Mouse (Mus musculus): ENCODE measurements around the gene Best3. TPM values are rescaled to one million over a fixed set of nuclear protein-coding genes. Genes with fewer than 3 reads are reported as not detected.

The Best3 gene
- total and polyA plus RNA-seq, 3 experiments: 3.2 to 5.9 (median 5.8) TPM

GRCm38 (mm10) chr10:117064076-117064475 is 78.0 kb downstream of the Best3 start:
- intact Hi-C loops (cut with DNase I): loop anchor here (5.0 kb wide), 1 partner anchor 158 kb away; the partner anchor contains the start of gene Yeats4

GRCm38 (mm10) chr10:117069109-117069508 is 83.0 kb downstream of the Best3 start:
- DNase-seq: no peak
- no peak overlapping the region for H3K27ac ChIP-seq
- 87% methylated on average over 3 of the region's 3 CpGs for WGBS
- no peaks in the 10 kb centered on the region for H3K27me3 ChIP-seq (ENCODE audit: control insufficient read depth, insufficient read depth, low read length)
- no peak overlapping the region for H3K4me3 ChIP-seq
- H3K4me1 ChIP-seq (ENCODE audit: control insufficient read depth, insufficient read depth, low read length): no peaks in the 10 kb centered on the region
- TF ChIP-seq POLR2A (IDR thresholded peaks at IDR 0.05; ENCODE audit: insufficient read depth, low read depth, low read length): no peak
- TF ChIP-seq CTCF (IDR thresholded peaks at IDR 0.05): peak; percentile 29
- H3K9ac ChIP-seq (ENCODE audit: low read depth, low read length): no peak overlapping the region
- no peaks in the 10 kb centered on the region for H3K79me2 ChIP-seq (replicated peaks; ENCODE audit: control insufficient read depth, insufficient read depth, low read length)
- intact Hi-C loops (cut with DNase I): loop anchor here (5.0 kb wide), 1 partner anchor 138 kb away; no protein-coding TSS in a partner anchor
- H3K36me3 ChIP-seq (ENCODE audit: control insufficient read depth, insufficient read depth, low read length): no peaks in the 10 kb centered on the region

More at GRCm38 (mm10) chr10:117064076-117064475, 78.0 kb downstream of the Best3 start:
- H3K36me3 ChIP-seq (ENCODE audit: control insufficient read depth, insufficient read depth, low read length): peaks cover 11% of the 10 kb centered on the region
- TF ChIP-seq POLR2A (IDR thresholded peaks at IDR 0.05; ENCODE audit: insufficient read depth, low read depth, low read length) (no peak), EP300 (IDR thresholded peaks at IDR 0.05; ENCODE audit: insufficient read depth, low read depth, low read length) (no peak), CTCF (IDR thresholded peaks at IDR 0.05) (no peak)
- no peak for DNase-seq
- H3K27ac ChIP-seq: peak overlapping the region; percentile 75
- peak overlapping the region; percentile 43 for H3K4me3 ChIP-seq
- no peak overlapping the region for H3K9ac ChIP-seq (ENCODE audit: low read depth, low read length)
- H3K4me1 ChIP-seq (ENCODE audit: control insufficient read depth, insufficient read depth, low read length): peaks cover 2% of the 10 kb centered on the region; the same call in 1 of the 2 replicates
- no peaks in the 10 kb centered on the region for H3K79me2 ChIP-seq (replicated peaks; ENCODE audit: control insufficient read depth, insufficient read depth, low read length)
- no peaks in the 10 kb centered on the region for H3K27me3 ChIP-seq (ENCODE audit: control insufficient read depth, insufficient read depth, low read length)
- 5% methylated on average over 7 of the region's 7 CpGs for WGBS

DNA sequence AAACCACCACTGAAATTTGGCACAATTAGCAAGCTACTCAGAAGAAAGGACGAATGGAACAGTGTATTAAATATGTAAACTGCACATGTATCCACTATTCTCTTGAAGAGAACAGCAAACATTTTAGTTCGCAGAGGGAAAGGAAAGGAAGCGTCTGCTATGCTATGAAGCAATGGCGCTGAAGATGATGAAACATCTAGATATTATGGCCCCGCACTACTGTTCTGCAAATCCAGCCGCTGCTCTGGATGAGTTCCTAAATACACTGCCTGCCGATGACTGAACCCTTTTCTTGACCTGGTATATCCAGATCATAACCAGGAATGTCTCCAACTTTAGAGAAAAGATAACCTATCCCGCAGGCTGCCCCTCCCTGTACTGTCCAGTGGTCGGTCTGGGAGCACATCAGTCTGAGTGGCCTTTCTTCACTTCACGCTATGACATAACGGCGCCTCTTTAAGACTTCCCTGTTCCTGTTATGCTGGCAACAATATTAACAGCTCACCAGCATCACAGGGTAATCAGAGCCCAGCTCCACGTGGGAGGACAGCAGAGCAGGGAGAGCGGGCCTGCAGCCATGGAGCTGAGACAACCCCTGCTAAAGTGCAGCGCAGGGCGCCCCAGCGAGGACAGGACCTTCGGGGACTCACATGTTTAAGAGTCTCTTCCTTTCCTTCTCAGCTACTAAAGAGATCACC is 86.2 kb downstream of the Best3 start:
- intact Hi-C loops (cut with DNase I): no loop called here
- Histone ChIP-seq H3K27ac (no peak overlapping the region), H3K9ac (ENCODE audit: low read depth, low read length) (no peak overlapping the region), H3K4me3 (no peak overlapping the region), H3K27me3 (ENCODE audit: control insufficient read depth, insufficient read depth, low read length) (no peaks in the 10 kb centered on the region), H3K79me2 (replicated peaks; ENCODE audit: control insufficient read depth, insufficient read depth, low read length) (no peaks in the 10 kb centered on the region), H3K4me1 (ENCODE audit: control insufficient read depth, insufficient read depth, low read length) (no peaks in the 10 kb centered on the region), H3K36me3 (ENCODE audit: control insufficient read depth, insufficient read depth, low read length) (no peaks in the 10 kb centered on the region)
- DNase-seq: peak in 1 of 2 experiments; percentile 25
- TF ChIP-seq POLR2A (IDR thresholded peaks at IDR 0.05; ENCODE audit: insufficient read depth, low read depth, low read length) (no peak), EP300 (IDR thresholded peaks at IDR 0.05; ENCODE audit: insufficient read depth, low read depth, low read length) (no peak), CTCF (IDR thresholded peaks at IDR 0.05) (no peak)
- WGBS: 72% methylated on average over 18 of the region's 18 CpGs

DNA sequence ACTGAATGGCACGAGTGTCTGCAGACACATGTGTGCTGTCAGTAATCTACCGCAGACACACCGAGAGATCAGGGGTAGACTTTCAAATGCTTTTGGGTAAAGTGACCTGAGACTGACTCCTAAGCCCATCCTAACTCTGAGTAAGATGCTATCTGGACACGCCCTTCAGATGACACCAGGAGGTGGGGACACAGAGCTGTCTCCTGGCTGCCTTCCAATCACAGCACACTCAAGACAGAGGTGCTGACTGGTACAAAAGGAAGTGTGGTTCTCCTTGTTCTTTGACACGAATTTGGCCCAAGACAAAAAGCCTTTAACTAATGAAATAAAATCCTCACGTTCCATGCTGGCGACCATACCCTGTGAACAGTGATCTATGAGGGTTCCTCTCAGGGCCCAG is 87.1 kb downstream of the Best3 start:
- Histone ChIP-seq H3K9ac (ENCODE audit: low read depth, low read length) (no peak overlapping the region), H3K4me3 (no peak overlapping the region), H3K27me3 (ENCODE audit: control insufficient read depth, insufficient read depth, low read length) (no peaks in the 10 kb centered on the region), H3K36me3 (ENCODE audit: control insufficient read depth, insufficient read depth, low read length) (no peaks in the 10 kb centered on the region), H3K27ac (no peak overlapping the region), H3K4me1 (ENCODE audit: control insufficient read depth, insufficient read depth, low read length) (no peaks in the 10 kb centered on the region), H3K79me2 (replicated peaks; ENCODE audit: control insufficient read depth, insufficient read depth, low read length) (no peaks in the 10 kb centered on the region)
- intact Hi-C loops (cut with DNase I): no loop called here
- WGBS: 60% methylated on average over 7 of the region's 7 CpGs
- TF ChIP-seq EP300 (IDR thresholded peaks at IDR 0.05; ENCODE audit: insufficient read depth, low read depth, low read length) (no peak), CTCF (IDR thresholded peaks at IDR 0.05) (no peak), POLR2A (IDR thresholded peaks at IDR 0.05; ENCODE audit: insufficient read depth, low read depth, low read length) (no peak)
- DNase-seq: no peak

Other genes starting within 250 kb of the Best3 start
- gene Myrfl, start 89.4 kb upstream of the Best3 start, total RNA-seq (2021): 1 to 10 TPM; 1.4 to 1.6 TPM
- 0.31 and 0.76 TPM in 2 replicates for gene Myrfl, start 89.4 kb upstream of the Best3 start, polyA plus RNA-seq (2012; rRNA removed)
- gene Rab3ip, start 35.5 kb upstream of the Best3 start, total RNA-seq (2021): 100 to 1,000 TPM in 1 of 2 experiments, 10 to 100 TPM in 1; 80.3 to 100 TPM
- 168 and 181 TPM in 2 replicates for gene Rab3ip, start 35.5 kb upstream of the Best3 start, polyA plus RNA-seq (2012; rRNA removed)
- gene Gm10271, start 13.7 kb upstream of the Best3 start, total RNA-seq (2021): not detected
- not detected in 2 replicates for gene Gm10271, start 13.7 kb upstream of the Best3 start, polyA plus RNA-seq (2012; rRNA removed)
- gene Lrrc10, start 59.0 kb downstream of the Best3 start, total RNA-seq (2021): 100 to 1,000 TPM; 148 to 208 TPM
- 266 and 368 TPM in 2 replicates for gene Lrrc10, start 59.0 kb downstream of the Best3 start, polyA plus RNA-seq (2012; rRNA removed)
- 100 to 1,000 TPM; 123 to 129 TPM for gene Cct2, start 77.5 kb downstream of the Best3 start, total RNA-seq (2021)
- 50.4 and 93.0 TPM in 2 replicates for gene Cct2, start 77.5 kb downstream of the Best3 start, polyA plus RNA-seq (2012; rRNA removed)
- gene Frs2, start 162.2 kb downstream of the Best3 start, total RNA-seq (2021): 10 to 100 TPM; 14.2 to 17.0 TPM
- gene Frs2, start 162.2 kb downstream of the Best3 start, polyA plus RNA-seq (2012; rRNA removed): 13.4 and 26.0 TPM in 2 replicates
- gene Yeats4, start 238.2 kb downstream of the Best3 start, total RNA-seq (2021): 10 to 100 TPM; 26.9 to 27.9 TPM
- 13.7 and 20.8 TPM in 2 replicates for gene Yeats4, start 238.2 kb downstream of the Best3 start, polyA plus RNA-seq (2012; rRNA removed)

All from heart, adult 2 months (tissue).